33 mouse cellular contexts compared by ENCODE assay signal in genomic region chr14:84320738-84321137, GRCm38 (mm10).
"Had no signal": no experiment of that assay in that cellular context is flagged by ENCODE, and none has a peak within 500 bp of the region (broad histone marks: within the 10 kb centered on the region; RNA-seq: fewer than 3 reads in every experiment).

No protein-coding gene starts in this region.

- H3K9me3 ChIP-seq: heart, embryonic 12.5 days; heart, embryonic 13.5 days; heart, embryonic 15.5 days; hindbrain, embryonic 10.5 days; hindbrain, embryonic 12.5 days; hindbrain, embryonic 15.5 days; intestine, embryonic 15.5 days; kidney, embryonic 15.5 days had no signal

- H3K4me1 ChIP-seq: heart, embryonic 12.5 days; heart, embryonic 15.5 days; hindbrain, embryonic 10.5 days; hindbrain, embryonic 12.5 days; hindbrain, embryonic 15.5 days; intestine, embryonic 15.5 days; kidney, embryonic 15.5 days had no signal

- H3K27me3 ChIP-seq: heart, embryonic 12.5 days; heart, embryonic 13.5 days; heart, embryonic 15.5 days; hindbrain, embryonic 12.5 days; hindbrain, embryonic 15.5 days; intestine, embryonic 15.5 days; kidney, embryonic 15.5 days had no signal

- H3K4me2 ChIP-seq: heart, embryonic 11.5 days; heart, embryonic 12.5 days; heart, embryonic 13.5 days; heart, embryonic 15.5 days; hindbrain, embryonic 12.5 days; hindbrain, embryonic 14.5 days; hindbrain, embryonic 15.5 days; intestine, embryonic 15.5 days; kidney, embryonic 15.5 days had no signal

- H3K9ac ChIP-seq: heart, embryonic 12.5 days; heart, embryonic 13.5 days; heart, embryonic 15.5 days; hindbrain, embryonic 12.5 days; hindbrain, embryonic 14.5 days; hindbrain, embryonic 15.5 days; intestine, embryonic 15.5 days; kidney, embryonic 15.5 days had no signal

- ATAC-seq: hindbrain, embryonic 16.5 days; hindbrain, postnatal 0 days; inflammation-experienced regulatory T-cells, adult 6 months; intestine, embryonic 15.5 days; intestine, embryonic 16.5 days had no signal

- DNase-seq: heart, postnatal 10 days; heart, postnatal 14 days; heart, postnatal 36 days; heart, postnatal 4 days; kidney, adult 11 months; kidney, adult 18-20 months; kidney, adult 2 months; kidney, adult 8-10 months; kidney, adult 9 months; kidney, postnatal 10 days; kidney, postnatal 14 days; kidney, postnatal 25 days; kidney, postnatal 36 days; kidney, postnatal 4 days; layer of hippocampus, adult 9-11 months; layer of hippocampus, postnatal 36 days had no signal

- H3K4me3 ChIP-seq: heart, embryonic 12.5 days; heart, embryonic 13.5 days; heart, embryonic 15.5 days; hindbrain, embryonic 10.5 days; hindbrain, embryonic 12.5 days; hindbrain, embryonic 15.5 days; intestine, embryonic 15.5 days; kidney, embryonic 15.5 days; layer of hippocampus, adult 2 months; left cerebral cortex, adult 2 months had no signal

- H3K36me3 ChIP-seq: heart, embryonic 12.5 days; heart, embryonic 13.5 days; heart, embryonic 15.5 days; hindbrain, embryonic 10.5 days; hindbrain, embryonic 12.5 days; hindbrain, embryonic 15.5 days; intestine, embryonic 15.5 days; kidney, embryonic 15.5 days had no signal

- H3K27ac ChIP-seq: heart, embryonic 13.5 days; heart, embryonic 15.5 days; hindbrain, embryonic 10.5 days; hindbrain, embryonic 12.5 days; hindbrain, embryonic 14.5 days; hindbrain, embryonic 15.5 days; hindbrain, postnatal 0 days; intestine, embryonic 15.5 days; kidney, embryonic 15.5 days; kidney, postnatal 0 days; layer of hippocampus, adult 2 months; left cerebral cortex, adult 2 months had no signal
